Mouse (Mus musculus) layer of hippocampus, adult 18-20 months (tissue): ENCODE results near the gene Trio. TPM values are rescaled to one million over a fixed set of nuclear protein-coding genes. Genes with fewer than 3 reads are reported as not detected.

Experiments
- DNase-seq, 2 experiments: peaks; one replicate each; pipeline ENCODE4 v3.0.0; 2022; ENCODE audit warnings: low spot score in 2 of 2
- total RNA-seq, 2 experiments: library from RNA; stranded (reverse); gene quantifications; 2 replicates each; pipeline ENCODE4 v1.2.3; 2021

Trio gene
- total RNA-seq, 2 experiments from 2014 or later: 283 to 296 TPM

DNA sequence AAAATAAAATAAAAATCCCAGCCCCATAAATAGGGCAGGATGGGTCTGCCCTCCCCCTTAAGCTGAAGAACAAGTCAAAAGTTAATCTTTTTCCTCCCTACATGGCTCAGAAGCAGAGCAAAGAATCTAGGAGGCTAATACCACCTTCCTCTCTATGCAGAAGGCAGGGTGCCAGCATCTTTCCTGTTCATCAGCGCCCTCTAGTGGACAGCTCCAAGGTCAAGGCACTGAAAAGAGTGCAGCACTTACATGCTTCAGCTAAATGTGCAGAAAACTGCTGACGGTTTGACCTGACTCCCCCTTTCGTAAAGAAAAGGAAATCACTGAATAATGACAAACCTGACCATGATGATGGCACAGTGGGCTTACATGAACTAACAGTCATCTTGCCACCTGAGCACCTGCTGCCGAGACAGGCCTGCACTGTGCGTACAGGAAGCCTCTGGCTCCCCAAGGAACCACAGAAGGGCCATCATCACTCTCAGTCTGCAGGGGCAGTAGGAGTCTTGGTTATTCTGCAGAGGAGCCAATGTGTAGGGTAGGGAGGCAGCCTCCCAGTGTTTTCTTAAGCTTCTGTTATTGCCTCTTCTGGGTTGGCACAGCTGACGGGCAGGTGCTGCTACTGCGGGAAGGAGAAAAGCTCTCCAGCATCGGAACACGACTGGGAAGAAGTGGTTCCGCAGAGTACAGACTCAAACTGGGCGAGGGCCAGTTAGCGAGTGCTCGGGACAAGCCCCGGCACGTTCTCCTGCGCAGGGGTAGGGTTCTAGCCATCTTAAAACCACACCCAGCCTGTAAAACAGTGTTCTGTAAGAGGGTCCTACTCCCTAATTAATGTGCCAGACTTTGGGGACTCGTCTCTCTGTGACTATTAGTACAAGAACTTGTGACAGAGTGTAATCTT lies 141.0 kb downstream of the Trio start:
- DNase-seq: peak; percentile 60 to 90

DNA sequence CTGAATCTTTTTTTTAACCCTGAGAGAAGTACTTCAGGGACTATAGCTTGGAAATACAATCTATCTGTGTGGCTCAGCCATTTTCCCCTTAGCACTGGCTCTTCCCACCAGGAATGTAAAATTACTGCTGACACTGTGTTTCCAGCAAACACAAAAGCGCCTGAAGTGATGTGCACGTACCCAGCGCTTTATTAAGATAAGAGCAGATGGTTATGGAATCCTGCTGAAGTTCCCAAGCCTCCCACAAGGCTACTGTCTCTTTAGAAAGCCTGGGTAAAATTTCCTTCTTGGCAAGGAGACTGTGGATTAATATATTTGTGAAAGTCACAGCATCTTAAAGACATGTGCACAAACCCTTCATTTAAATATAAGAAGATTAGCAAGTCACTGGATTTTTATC lies 141.8 kb downstream of the Trio start:
- peak in 1 of 2 experiments; percentile 63 for DNase-seq

DNA sequence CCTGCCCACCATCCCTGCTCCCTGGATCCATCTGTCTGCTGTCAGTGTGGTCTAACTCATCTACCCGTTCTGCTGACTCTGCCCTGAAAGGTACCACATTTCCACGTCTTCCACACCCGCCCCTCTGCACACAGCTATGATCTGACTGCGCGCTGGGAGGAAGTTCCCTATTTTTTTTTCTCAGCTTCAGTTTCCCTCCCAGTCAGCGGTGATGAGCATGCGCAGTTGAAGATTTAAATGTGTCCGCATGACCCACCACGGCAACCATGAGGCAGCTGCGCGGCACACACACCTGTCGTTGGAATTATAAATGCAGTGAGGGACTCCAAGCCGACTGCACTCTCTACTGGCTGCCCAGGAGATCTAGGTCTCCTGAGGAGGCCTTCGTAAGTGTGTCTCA lies 142.8 kb downstream of the Trio start:
- no peak for DNase-seq

GRCm38 (mm10) chr15:27877831-27878230 lies 147.8 kb downstream of the Trio start:
- DNase-seq: no peak

DNA sequence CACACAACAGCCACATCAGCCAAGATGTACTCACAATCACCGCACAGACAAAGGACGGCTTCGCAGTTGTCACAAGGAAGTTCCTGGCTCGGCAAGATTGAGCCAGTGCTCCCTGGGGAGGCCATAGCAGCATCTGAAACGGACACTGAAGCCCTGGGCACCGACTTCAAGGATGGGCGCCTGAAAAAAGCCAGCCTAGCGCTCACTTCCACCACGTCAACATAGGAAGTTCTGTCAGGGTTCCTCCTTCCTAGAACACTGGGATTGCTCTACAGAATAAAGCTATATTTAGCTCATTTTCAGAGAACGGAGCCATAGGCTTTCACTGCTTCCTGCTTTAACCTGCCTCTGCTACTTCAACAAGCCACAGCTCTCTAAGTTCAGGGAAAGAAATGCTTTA lies 149.3 kb downstream of the Trio start:
- DNase-seq: no peak

DNA sequence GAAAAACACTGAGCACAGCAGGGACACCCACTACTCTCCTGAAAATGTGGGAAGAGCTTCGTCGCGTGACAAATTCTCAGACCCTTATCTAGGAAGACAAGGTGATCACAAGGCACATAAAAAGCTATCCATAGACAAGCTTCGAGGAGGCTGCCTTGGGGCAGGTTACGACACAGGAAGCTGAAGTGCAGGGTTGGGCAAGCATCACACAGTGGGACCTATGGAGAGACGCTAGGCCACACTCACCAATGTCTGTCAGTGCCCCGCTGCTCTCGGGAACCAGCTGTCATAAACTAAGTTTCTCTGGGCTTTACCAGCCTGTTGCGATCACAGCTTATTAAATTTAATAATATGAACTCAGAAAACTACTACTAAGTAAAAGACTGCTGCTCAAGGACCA lies 149.9 kb downstream of the Trio start:
- DNase-seq: no peak

GRCm38 (mm10) chr15:27873747-27874320 lies 151.8 kb downstream of the Trio start:
- DNase-seq: no peak

- no peak for DNase-seq
These were observed 153.4 kb downstream of the Trio start for GRCm38 (mm10) chr15:27872286-27872685.

- no peak for DNase-seq
These were observed 153.9 kb downstream of the Trio start for GRCm38 (mm10) chr15:27871708-27872107.

DNA sequence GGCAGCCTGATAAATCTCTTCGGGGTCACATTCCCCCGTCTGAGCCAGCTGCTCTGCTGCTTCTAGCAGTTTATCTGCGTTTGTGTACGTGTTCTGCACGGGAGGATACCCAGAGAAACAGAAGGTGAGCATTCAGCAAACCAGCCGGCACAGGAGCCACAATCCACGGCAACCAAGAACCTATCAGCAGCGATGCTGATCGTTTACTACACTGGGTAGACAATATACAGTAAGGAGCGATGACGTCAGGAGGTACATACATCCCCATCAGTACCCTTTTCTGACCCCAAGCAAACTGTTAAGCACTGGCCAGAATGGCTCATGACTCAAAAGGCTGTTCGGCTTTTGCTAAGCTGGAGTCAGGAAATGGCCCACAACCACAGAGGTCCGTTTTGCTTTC lies 154.4 kb downstream of the Trio start:
- DNase-seq: no peak

DNA sequence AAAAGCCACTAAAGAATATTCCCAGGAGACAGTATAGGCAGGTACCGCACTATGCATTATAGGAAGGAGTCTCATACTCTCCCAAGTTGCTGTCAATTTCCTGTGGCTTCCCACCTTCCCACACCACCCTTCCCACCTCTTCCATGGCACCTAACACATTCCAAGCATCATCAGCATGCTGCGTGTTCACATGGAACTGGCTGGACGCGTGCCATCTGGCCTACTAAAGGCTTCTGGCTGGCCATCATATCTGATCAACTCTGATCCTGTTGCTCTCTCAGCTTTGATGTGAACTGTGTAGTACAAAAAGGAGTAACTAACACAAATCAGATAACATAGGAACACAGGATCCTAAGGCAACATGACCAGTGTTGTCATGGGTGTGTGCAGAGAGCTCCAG lies 156.6 kb downstream of the Trio start:
- no peak for DNase-seq

GRCm38 (mm10) chr15:27867831-27868230 lies 157.8 kb downstream of the Trio start:
- DNase-seq: no peak

GRCm38 (mm10) chr15:27866471-27866870 lies 159.2 kb downstream of the Trio start:
- no peak for DNase-seq

DNA sequence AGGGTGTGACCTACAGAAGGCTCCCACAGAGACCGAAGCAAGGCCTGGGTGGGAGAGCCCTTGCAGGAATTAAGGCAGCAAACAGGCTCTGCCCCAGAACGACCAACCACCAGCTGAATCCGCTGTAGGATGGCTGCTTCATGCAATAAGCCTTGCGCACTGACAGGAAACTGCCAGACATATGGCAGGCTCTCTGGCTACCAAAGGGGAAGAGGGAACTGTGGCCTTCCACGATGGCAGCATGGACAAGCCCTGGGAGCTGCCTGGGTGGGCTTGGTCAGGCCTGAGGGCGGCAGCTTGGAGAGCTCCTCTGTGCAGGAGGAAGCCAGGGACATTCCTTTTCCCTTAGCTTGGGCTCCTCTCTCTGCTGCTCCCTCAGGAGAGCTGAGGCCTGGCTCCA lies 159.6 kb downstream of the Trio start:
- DNase-seq: no peak

DNA sequence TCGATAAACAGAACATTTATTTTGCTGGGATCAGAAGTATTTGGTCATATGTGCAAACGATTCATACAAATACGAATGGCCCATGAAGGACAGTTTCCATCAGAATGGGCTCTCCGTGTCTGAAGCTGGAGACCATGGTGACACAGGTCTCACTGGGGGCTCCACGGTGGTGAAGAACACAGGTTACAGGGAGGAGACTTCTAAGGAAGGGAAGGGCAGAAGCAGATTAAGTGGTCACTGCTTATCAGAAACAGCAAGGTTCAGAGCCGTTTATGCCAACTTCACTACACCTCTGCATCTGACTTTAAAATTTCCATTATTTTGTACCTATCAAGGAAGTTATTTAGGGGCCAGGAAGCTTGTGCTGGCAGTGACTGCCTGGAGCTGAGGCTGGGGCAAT lies 161.3 kb downstream of the Trio start:
- DNase-seq: no peak

- no peak for DNase-seq
These were observed 162.7 kb downstream of the Trio start for GRCm38 (mm10) chr15:27862949-27863348.

DNA sequence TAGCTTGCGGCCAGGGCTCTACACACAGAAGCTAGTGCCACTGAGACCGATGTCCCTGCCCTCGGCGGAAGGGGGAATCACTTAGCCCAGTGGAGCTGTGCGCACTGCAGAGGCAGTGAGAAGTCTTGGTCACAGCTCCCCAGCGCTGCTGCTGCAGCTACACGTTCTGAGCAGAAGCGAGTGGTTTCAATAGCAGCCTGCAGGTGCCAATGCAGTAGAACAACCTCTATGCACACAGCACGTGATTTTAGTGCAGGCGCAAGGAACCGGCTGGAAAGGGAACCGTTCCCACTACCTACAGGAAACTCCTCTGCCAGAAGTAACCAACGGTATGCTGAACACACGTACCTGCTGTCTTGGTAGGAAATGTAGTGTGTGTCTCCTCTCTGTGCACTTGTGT lies 165.2 kb downstream of the Trio start:
- DNase-seq: no peak

- DNase-seq: peak in 1 of 2 experiments; percentile 42
These were observed 166.1 kb downstream of the Trio start for GRCm38 (mm10) chr15:27859590-27859989.

- DNase-seq: no peak
These were observed 166.5 kb downstream of the Trio start for GRCm38 (mm10) chr15:27859115-27859514.

GRCm38 (mm10) chr15:27858179-27858819 lies 167.3 kb downstream of the Trio start:
- no peak for DNase-seq

- DNase-seq: no peak
These were observed 168.4 kb downstream of the Trio start for GRCm38 (mm10) chr15:27857242-27857641.

DNA sequence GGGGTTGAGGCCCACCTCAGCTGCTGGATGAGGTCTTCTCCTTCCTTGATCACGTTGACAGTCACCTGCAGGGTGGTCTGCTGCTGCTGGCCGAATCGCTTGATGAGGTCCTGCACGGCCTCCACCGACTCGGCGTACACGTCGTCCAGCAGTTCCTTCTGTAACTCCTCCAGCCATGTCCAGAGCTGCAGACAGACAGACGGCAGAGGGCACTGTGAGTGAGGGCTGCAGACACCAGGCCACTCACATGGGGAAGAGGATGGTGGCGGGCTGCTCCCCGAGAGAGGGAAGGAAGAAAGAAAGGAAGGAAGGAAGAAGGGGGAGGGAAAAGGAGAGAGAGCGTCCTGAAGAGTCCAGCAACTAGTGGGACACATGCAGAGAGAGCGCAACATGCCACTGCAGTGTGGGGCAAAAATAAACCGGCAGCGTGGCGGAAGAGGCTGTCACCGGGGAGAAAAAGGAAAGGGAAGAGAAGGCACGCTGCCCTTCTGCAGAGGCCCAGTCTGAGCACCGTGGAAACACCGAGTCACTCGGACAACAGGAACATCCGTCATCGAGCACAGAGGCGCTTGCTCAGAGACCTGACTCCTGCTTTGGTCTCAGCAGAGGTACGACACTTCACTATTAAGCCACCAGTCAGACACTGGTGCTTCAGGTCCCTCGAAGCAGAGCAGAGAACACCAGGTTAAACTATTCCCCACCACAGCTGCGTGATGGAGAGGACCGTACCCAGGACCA lies 169.4 kb downstream of the Trio start:
- no peak for DNase-seq
